Mouse (Mus musculus): ENCODE results near the gene Bsg. TPM values are rescaled to one million over a fixed set of nuclear protein-coding genes. Genes with fewer than 3 reads are reported as not detected.
"Not testable (repeated sequence)": the region's sequence is repeated elsewhere in the genome, so short reads cannot be mapped to it uniquely, and the experiment has no call there.

The Bsg gene
- polyA plus RNA-seq, 1 experiment, result 840 TPM

DNA sequence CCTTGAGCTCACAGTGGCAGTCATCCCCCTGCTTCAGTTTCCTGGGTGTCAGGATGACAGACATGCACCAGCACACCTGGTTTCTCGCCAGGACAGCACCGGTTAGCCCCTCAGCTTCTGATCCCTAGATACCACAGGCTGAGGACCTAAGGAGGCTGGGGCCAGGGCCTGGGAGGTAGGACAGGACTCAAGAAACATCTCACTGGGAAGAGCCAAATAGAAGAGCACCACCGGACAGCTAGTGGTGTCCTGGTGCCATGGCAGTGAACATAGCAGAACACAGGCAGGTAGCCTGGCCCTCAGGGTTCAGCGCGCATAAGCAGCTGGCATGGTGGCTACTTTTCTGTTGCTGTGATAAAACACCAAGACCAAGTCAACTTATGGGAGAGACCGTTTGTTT is 5.8 kb upstream of the Bsg start:
- Histone ChIP-seq H3K27me3 (ENCODE audit: control insufficient read depth) (peaks cover 12% of the 10 kb centered on the region), H3K4me1 (ENCODE audit: control insufficient read depth) (peaks cover 12% of the 10 kb centered on the region), H3K36me3 (ENCODE audit: control insufficient read depth) (no peaks in the 10 kb centered on the region), H3K4me3 (replicated peaks) (no peak overlapping the region), H3K9me3 (ENCODE audit: control insufficient read depth, low read length) (no peaks in the 10 kb centered on the region)
- TF ChIP-seq GATA1 (IDR thresholded peaks at IDR 0.05; ENCODE audit: low read length) (no peak), TAL1 (IDR thresholded peaks at IDR 0.05; ENCODE audit: low read length) (no peak)

DNA sequence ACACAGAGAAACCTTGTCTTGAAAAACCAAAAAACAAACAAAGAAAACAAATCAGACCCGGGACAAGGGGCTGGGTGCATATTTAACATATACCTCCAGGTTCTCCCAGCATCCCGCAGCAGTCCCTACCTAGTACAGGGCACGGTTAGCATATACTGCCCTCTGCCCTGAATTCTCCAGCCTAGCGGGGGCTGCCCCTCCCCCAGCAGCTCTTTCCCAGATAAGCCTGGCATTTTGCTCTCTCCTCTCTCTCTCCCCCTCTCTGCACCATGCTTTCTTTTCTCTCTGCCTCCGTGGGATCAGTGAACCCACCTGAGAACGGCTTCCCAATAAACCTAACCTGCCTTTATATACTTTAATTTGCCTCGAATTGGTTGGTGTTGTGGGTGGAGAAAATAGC is 3.6 kb upstream of the Bsg start:
- Histone ChIP-seq H3K4me1 (ENCODE audit: control insufficient read depth) (peaks cover 17% of the 10 kb centered on the region), H3K9me3 (ENCODE audit: control insufficient read depth, low read length) (no peaks in the 10 kb centered on the region), H3K27me3 (ENCODE audit: control insufficient read depth) (peaks cover 12% of the 10 kb centered on the region), H3K36me3 (ENCODE audit: control insufficient read depth) (peaks cover 9% of the 10 kb centered on the region), H3K4me3 (replicated peaks) (no peak overlapping the region)
- no peak for TF ChIP-seq GATA1 (IDR thresholded peaks at IDR 0.05; ENCODE audit: low read length)
- no peak for TF ChIP-seq TAL1 (IDR thresholded peaks at IDR 0.05; ENCODE audit: low read length)

DNA sequence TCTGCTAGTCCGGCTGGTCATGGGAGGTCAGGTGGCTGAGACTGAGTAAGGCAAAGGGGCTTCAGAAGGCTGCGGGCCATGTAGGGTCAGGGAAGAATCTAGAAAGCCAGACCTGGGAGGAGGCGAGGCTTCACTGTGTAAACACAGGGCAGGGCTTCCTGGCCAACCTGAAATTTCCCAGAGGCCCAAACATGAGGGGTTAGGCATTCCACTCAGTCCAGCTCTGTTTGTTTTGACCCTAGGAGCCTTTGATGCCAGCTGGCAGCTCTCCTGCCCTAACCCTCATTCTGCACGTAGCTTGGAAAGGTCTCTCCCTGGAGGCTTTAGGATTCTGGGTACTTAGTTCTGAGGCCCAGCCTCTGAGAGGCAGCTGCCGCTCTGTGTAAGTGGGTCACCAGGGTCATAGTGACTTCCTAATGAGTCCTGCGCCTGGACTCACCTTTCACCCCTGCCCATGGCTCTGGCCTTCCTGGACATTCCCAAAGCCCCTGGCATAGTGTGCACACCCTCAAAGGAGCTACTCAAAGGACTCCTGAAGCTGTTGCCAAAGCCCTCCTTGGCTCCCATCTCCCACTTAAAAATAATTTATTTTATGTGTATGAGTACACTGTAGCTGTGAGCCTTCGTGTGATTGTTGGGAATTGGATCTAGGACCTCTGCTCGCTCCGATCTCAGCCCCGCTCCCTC is 2.7 kb upstream of the Bsg start:
- H3K27me3 ChIP-seq (ENCODE audit: control insufficient read depth), result peaks cover 8% of the 10 kb centered on the region
- TF ChIP-seq GATA1 (IDR thresholded peaks at IDR 0.05; ENCODE audit: low read length) (no peak), TAL1 (IDR thresholded peaks at IDR 0.05; ENCODE audit: low read length) (no peak)

DNA sequence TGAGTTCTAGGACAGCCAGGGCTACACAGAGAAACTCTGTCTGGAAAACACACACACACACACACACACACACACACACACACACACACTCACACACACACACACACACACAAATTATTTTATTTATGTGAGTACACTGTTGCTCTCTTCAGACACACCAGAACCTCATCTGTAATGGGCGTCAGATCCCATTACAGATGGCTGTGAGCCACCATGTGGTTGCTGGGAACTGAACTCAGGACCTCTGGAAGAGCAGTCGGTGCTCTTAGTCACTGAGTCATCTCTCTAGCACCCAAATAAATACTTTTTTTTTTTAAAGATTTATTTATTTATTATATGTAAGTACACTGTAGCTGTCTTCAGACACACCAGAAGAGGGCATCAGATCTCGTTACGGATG is 1.3 kb upstream of the Bsg start:
- H3K4me3 ChIP-seq (replicated peaks), result not testable (repeated sequence)
- peaks cover 32% of the 10 kb centered on the region for H3K36me3 ChIP-seq (ENCODE audit: control insufficient read depth)

More for the DNA sequence above, 2.7 kb upstream of the Bsg start:
- H3K36me3 ChIP-seq (ENCODE audit: control insufficient read depth), result peaks cover 18% of the 10 kb centered on the region
- H3K9me3 ChIP-seq (ENCODE audit: control insufficient read depth, low read length), result no peaks in the 10 kb centered on the region
- H3K4me1 ChIP-seq (ENCODE audit: control insufficient read depth), result peaks cover 26% of the 10 kb centered on the region
- no peak overlapping the region for H3K4me3 ChIP-seq (replicated peaks)

DNA sequence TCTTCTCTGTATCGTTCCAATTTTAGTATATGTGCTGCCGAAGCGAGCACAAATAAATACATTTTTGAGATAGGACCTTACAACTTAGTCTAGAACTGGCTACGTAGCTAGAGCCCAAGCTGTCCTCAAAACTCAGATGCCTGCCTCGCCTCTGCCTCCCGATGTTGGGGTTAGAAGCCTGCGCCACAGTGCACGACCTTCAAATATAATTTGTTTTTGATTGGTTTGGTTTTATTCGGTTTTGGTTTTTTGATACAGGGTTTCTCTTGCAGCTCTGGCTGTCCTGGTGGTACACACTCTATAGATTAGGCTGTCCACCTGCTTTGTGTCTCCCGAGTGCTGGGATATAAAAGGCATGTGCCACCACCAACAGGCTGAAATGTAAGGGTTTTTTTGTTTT is 750 bp upstream of the Bsg start:
- 0 out of 2 replicates have a peak, but pooled peaks cover 3% of the 10 kb centered on the region for H3K27me3 ChIP-seq (ENCODE audit: control insufficient read depth)
- no peaks in the 10 kb centered on the region for H3K9me3 ChIP-seq (ENCODE audit: control insufficient read depth, low read length)
- peaks cover 38% of the 10 kb centered on the region for H3K36me3 ChIP-seq (ENCODE audit: control insufficient read depth)
- peak overlapping the region; percentile 81 for H3K4me3 ChIP-seq (replicated peaks)
- TF ChIP-seq GATA1 (IDR thresholded peaks at IDR 0.05; ENCODE audit: low read length) (no peak), TAL1 (IDR thresholded peaks at IDR 0.05; ENCODE audit: low read length) (no peak)
- H3K4me1 ChIP-seq (ENCODE audit: control insufficient read depth), result peaks cover 45% of the 10 kb centered on the region

More for the DNA sequence above, 1.3 kb upstream of the Bsg start:
- H3K27me3 ChIP-seq (ENCODE audit: control insufficient read depth); H3K9me3 ChIP-seq (ENCODE audit: control insufficient read depth, low read length): not testable (repeated sequence)
- peaks cover 40% of the 10 kb centered on the region for H3K4me1 ChIP-seq (ENCODE audit: control insufficient read depth)

DNA sequence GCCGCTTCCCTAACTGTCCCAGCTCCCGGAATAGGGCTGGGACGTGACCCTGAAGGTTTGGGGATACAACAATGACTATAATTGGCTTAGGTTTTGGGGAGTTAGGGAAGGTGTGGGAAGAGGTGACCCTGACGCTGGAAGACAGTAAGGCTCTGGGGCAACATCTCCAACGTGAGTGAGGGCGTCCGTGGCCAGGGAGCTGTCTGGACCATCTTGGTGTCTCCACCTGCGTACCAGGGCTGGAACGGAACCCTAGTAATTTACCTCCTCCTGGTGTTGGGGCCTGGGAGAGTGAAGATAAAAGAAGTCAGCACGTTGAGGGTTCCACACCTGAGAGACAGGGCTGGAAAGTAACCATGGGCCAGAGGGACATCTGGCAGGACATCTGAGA is 674 bp downstream of the Bsg start:
- TF ChIP-seq GATA1 (IDR thresholded peaks at IDR 0.05; ENCODE audit: low read length) (no peak), TAL1 (IDR thresholded peaks at IDR 0.05; ENCODE audit: low read length) (no peak; the same call in 2 of the 3 replicates)
- Histone ChIP-seq H3K27me3 (ENCODE audit: control insufficient read depth) (no peaks in the 10 kb centered on the region; the same call in 1 of the 2 replicates), H3K9me3 (ENCODE audit: control insufficient read depth, low read length) (no peaks in the 10 kb centered on the region), H3K4me3 (replicated peaks) (peak overlapping the region; percentile 81), H3K4me1 (ENCODE audit: control insufficient read depth) (peaks cover 60% of the 10 kb centered on the region), H3K36me3 (ENCODE audit: control insufficient read depth) (peaks cover 52% of the 10 kb centered on the region)

DNA sequence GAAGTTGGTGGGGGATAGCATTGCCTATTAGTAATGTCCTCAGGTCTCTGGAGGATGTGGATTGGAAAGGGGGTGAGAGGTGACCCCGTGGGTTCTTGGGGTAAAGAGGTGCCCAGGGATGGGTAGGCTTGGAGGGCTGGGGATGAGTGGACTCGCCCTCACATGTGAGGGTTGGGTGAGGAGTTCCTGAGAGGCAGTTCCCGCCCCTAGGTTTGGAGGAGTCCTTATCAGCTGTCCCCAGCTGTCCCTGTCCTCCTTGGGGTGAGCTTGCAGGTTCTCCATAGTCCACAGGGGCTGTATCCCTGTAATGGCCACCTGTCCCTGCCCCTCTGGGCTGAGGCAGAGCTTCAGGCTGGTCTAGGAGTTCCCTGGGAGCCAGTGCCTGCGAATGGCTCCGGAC is 1.7 kb downstream of the Bsg start:
- Histone ChIP-seq H3K36me3 (ENCODE audit: control insufficient read depth) (peaks cover 62% of the 10 kb centered on the region), H3K27me3 (ENCODE audit: control insufficient read depth) (no peaks in the 10 kb centered on the region; the same call in 1 of the 2 replicates), H3K4me1 (ENCODE audit: control insufficient read depth) (peaks cover 68% of the 10 kb centered on the region), H3K9me3 (ENCODE audit: control insufficient read depth, low read length) (no peaks in the 10 kb centered on the region), H3K4me3 (replicated peaks) (peak overlapping the region; percentile 81)
- TF ChIP-seq GATA1 (IDR thresholded peaks at IDR 0.05; ENCODE audit: low read length) (peak; percentile 88), TAL1 (IDR thresholded peaks at IDR 0.05; ENCODE audit: low read length) (peak; percentile 99)

DNA sequence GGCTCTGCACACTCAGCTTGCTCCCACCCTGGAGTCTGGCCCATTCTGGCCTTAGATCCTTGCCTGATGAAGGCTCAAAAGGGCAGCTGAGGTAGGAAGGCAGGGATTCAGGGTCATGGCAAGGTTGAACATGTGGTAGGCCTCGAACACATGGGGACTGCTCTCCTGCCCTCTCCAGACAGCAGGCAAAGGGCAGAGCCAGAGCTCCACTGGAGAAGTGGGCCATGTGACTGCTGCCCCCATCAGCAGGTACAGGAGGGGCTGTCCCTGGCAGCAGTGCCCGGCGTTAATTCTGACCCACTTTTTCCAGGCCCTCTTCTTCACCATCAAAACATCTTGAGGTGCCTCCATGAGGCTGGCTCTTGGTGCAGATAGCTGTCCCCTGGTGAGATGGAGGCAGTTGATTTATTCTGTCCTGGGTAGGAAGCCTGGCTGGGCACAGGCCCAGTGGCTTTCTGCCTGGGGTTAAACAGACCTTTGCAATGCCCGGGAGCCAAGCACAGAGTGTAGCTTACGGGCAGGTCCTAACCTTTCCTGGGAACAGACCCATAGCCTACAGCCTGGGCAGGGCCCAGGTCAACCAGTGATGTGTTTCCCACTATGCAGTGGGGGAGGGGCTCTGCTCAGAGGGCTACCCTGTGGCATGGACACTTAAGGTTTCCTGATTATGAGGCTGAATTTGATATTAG is 2.3 kb downstream of the Bsg start:
- Histone ChIP-seq H3K27me3 (ENCODE audit: control insufficient read depth) (no peaks in the 10 kb centered on the region; the same call in 1 of the 2 replicates), H3K4me3 (replicated peaks) (peak overlapping the region; percentile 81), H3K4me1 (ENCODE audit: control insufficient read depth) (peaks cover 70% of the 10 kb centered on the region), H3K36me3 (ENCODE audit: control insufficient read depth) (peaks cover 68% of the 10 kb centered on the region), H3K9me3 (ENCODE audit: control insufficient read depth, low read length) (no peaks in the 10 kb centered on the region)
- TF ChIP-seq GATA1 (IDR thresholded peaks at IDR 0.05; ENCODE audit: low read length) (no peak), TAL1 (IDR thresholded peaks at IDR 0.05; ENCODE audit: low read length) (no peak)

DNA sequence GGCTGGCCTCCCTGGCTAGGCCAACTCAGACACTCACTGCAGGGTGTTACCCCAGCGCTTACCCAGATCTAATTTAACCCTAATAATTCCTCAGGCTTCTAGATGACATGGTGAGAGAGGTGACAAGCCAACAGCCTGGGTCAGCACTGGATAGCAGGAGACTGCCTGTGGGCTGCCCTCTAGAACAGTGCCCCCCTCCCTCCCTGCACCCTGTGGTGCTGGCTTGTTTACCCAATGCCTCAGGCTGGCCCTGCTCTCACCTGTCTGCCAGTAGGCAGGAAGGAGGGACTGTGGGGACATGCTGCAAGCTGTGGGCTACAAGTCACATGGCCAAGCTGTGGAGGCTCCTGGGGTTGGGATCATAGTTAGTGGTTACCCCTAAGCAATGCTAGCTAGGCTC is 2.9 kb downstream of the Bsg start:
- Histone ChIP-seq H3K9me3 (ENCODE audit: control insufficient read depth, low read length) (no peaks in the 10 kb centered on the region), H3K4me3 (replicated peaks) (peak overlapping the region; percentile 81), H3K4me1 (ENCODE audit: control insufficient read depth) (peaks cover 75% of the 10 kb centered on the region), H3K27me3 (ENCODE audit: control insufficient read depth) (no peaks in the 10 kb centered on the region; the same call in 1 of the 2 replicates), H3K36me3 (ENCODE audit: control insufficient read depth) (peaks cover 74% of the 10 kb centered on the region)
- TF ChIP-seq TAL1 (IDR thresholded peaks at IDR 0.05; ENCODE audit: low read length), result no peak

Data from erythroblast, embryonic 14.5 days (primary cell).